Mouse (Mus musculus) kidney, adult 2 months (tissue): ENCODE results near the gene Cplx2. TPM values are rescaled to one million over a fixed set of nuclear protein-coding genes. Genes with fewer than 3 reads are reported as not detected.

Experiments used
- DNase-seq: peaks from one replicate; pipeline ENCODE4 v3.0.0; 2021
- H3K27ac ChIP-seq: fragments of 200-500 bp; 2 replicates; pipeline ENCODE4 v1.5.1; 2012; ENCODE audit warnings: low read depth, low read length, control low read depth, inconsistent platforms; ENCODE audit not compliant: insufficient read depth
- H3K27me3 ChIP-seq: fragments of 200-500 bp; replicated peaks from 2 replicates; pipeline ENCODE4 v1.6.1; 2012; ENCODE audit warnings: mild to moderate bottlenecking, moderate library complexity, low read length, inconsistent platforms; ENCODE audit not compliant: control insufficient read depth, insufficient read depth
- H3K36me3 ChIP-seq: fragments of 200-500 bp; 2 replicates; pipeline ENCODE4 v1.6.1; 2012; ENCODE audit warnings: mild to moderate bottlenecking, moderate library complexity, low read length, inconsistent platforms; ENCODE audit not compliant: control insufficient read depth, insufficient read depth
- H3K4me1 ChIP-seq: fragments of 200-500 bp; 2 replicates; pipeline ENCODE4 v1.6.1; 2011; ENCODE audit warnings: low read length; ENCODE audit not compliant: control insufficient read depth, insufficient read depth
- H3K4me3 ChIP-seq: fragments of 200-500 bp; 2 replicates; pipeline ENCODE4 v1.5.1; 2011; ENCODE audit warnings: mild to moderate bottlenecking, low read depth, low read length, control low read depth; ENCODE audit not compliant: insufficient read depth
- CTCF ChIP-seq: fragments of 200-500 bp; conservative IDR thresholded peaks from 2 replicates; pipeline ENCODE4 v1.5.1; 2011; ENCODE audit warnings: low read depth, mild to moderate bottlenecking, control low read depth, low read length, moderate library complexity, mixed read lengths; ENCODE audit not compliant: insufficient read depth, insufficient read length
- POLR2A ChIP-seq: fragments of 200-500 bp; IDR thresholded peaks from one replicate; pipeline ENCODE4 v1.6.1; 2011; ENCODE audit warnings: low read depth, low read length, control low read depth
- WGBS: fragments of 180-500 bp; shearing (Covaris S2); methylation state at CpG from one replicate; pipeline ENCODE4 v1.1.7; 2018; 5-methylcytosine and 5-hydroxymethylcytosine counted together
- polyA plus RNA-seq: library from polyadenylated mRNA; depleted of rRNA; stranded (reverse); fragments of >200 nt; gene quantifications from 2 replicates; pipeline ENCODE4 v1.2.3, GENCODE M21; 2012

The Cplx2 gene
- polyA plus RNA-seq, 1 experiment: 15.5 TPM

- no peaks in the 10 kb centered on the region for H3K4me1 ChIP-seq
- TF ChIP-seq CTCF: no peak
- no peak for TF ChIP-seq POLR2A
- no peak overlapping the region for H3K4me3 ChIP-seq
- H3K36me3 ChIP-seq: no peaks in the 10 kb centered on the region
- WGBS: 85% methylated on average over 15 of the region's 15 CpGs
- H3K27me3 ChIP-seq: no peaks in the 10 kb centered on the region
- no peak overlapping the region for H3K27ac ChIP-seq
- DNase-seq: no peak
Observed at GRCm38 (mm10) chr13:54345885-54346647, 25.1 kb upstream of the Cplx2 start.

- TF ChIP-seq CTCF (no peak), POLR2A (no peak)
- no peaks in the 10 kb centered on the region for H3K36me3 ChIP-seq
- H3K27ac ChIP-seq: no peak overlapping the region
- no peaks in the 10 kb centered on the region for H3K27me3 ChIP-seq
- 71% methylated on average over 5 of the region's 5 CpGs for WGBS
- no peak overlapping the region for H3K4me3 ChIP-seq
- H3K4me1 ChIP-seq: no peaks in the 10 kb centered on the region
- no peak for DNase-seq
Observed at GRCm38 (mm10) chr13:54348011-54348410, 23.1 kb upstream of the Cplx2 start.

- no peaks in the 10 kb centered on the region for H3K27me3 ChIP-seq
- H3K27ac ChIP-seq: no peak overlapping the region
- no peak for DNase-seq
- TF ChIP-seq POLR2A (no peak), CTCF (no peak)
- 88% methylated on average over 10 of the region's 10 CpGs for WGBS
- H3K4me1 ChIP-seq: no peaks in the 10 kb centered on the region
- H3K4me3 ChIP-seq: no peak overlapping the region
- no peaks in the 10 kb centered on the region for H3K36me3 ChIP-seq
Observed at GRCm38 (mm10) chr13:54349126-54349759, 21.9 kb upstream of the Cplx2 start.

- Histone ChIP-seq H3K27ac (no peak overlapping the region; the same call in 1 of the 2 replicates), H3K27me3 (no peaks in the 10 kb centered on the region), H3K36me3 (no peaks in the 10 kb centered on the region), H3K4me1 (no peaks in the 10 kb centered on the region), H3K4me3 (no peak overlapping the region)
- 32% methylated on average over 4 of the region's 4 CpGs for WGBS
- DNase-seq: peak; percentile 82
- TF ChIP-seq POLR2A (no peak), CTCF (no peak)
Observed at GRCm38 (mm10) chr13:54357420-54357819, 13.7 kb upstream of the Cplx2 start.

- no peak for DNase-seq
- WGBS: 85% methylated on average over 6 of the region's 6 CpGs
- Histone ChIP-seq H3K27ac (no peak overlapping the region), H3K27me3 (no peaks in the 10 kb centered on the region), H3K4me1 (no peaks in the 10 kb centered on the region), H3K4me3 (no peak overlapping the region), H3K36me3 (no peaks in the 10 kb centered on the region)
- no peak for TF ChIP-seq POLR2A
- no peak for TF ChIP-seq CTCF
Observed at GRCm38 (mm10) chr13:54359181-54359580, 12.0 kb upstream of the Cplx2 start.

- TF ChIP-seq CTCF (no peak), POLR2A (no peak)
- H3K27me3 ChIP-seq: no peaks in the 10 kb centered on the region; the same call in 1 of the 2 replicates
- no peak for DNase-seq
- no peak overlapping the region for H3K4me3 ChIP-seq
- no peaks in the 10 kb centered on the region for H3K36me3 ChIP-seq
- H3K27ac ChIP-seq: no peak overlapping the region
- no peaks in the 10 kb centered on the region for H3K4me1 ChIP-seq
- 87% methylated on average over 7 of the region's 7 CpGs for WGBS
Observed at GRCm38 (mm10) chr13:54364686-54365085, 6.5 kb upstream of the Cplx2 start.

GRCm38 (mm10) chr13:54367758-54368157 is 3.4 kb upstream of the Cplx2 start:
- H3K4me3 ChIP-seq: no peak overlapping the region
- TF ChIP-seq POLR2A (no peak), CTCF (no peak; the same call in 1 of the 2 replicates)
- WGBS: 81% methylated on average over 6 of the region's 6 CpGs
- no peaks in the 10 kb centered on the region for H3K4me1 ChIP-seq
- no peaks in the 10 kb centered on the region; the same call in 1 of the 2 replicates for H3K27me3 ChIP-seq
- H3K36me3 ChIP-seq: no peaks in the 10 kb centered on the region
- DNase-seq: no peak
- H3K27ac ChIP-seq: no peak overlapping the region
